Mouse (Mus musculus) left cerebral cortex, adult 18-20 months (tissue): ENCODE data around the gene Map3k3. TPM values are rescaled to one million over a fixed set of nuclear protein-coding genes. Genes with fewer than 3 reads are reported as not detected.

Experiments used
- DNase-seq, 2 experiments: peaks; one replicate each; pipeline ENCODE4 v3.0.0; 2021 to 2022; ENCODE audit warnings: low spot score in 2 of 2, mixed read lengths in 1 of 2
- total RNA-seq, 2 experiments: library from RNA; stranded (reverse); gene quantifications; 2 replicates each; pipeline ENCODE4 v1.2.3; 2021

Gene Map3k3
- total RNA-seq, 2 experiments from 2014 or later: 30.7 to 31.0 TPM

GRCm38 (mm10) chr11:106158081-106158929 lies 73.9 kb downstream of the Map3k3 start:
- peak in 1 of 2 experiments; percentile 35 for DNase-seq

GRCm38 (mm10) chr11:106158930-106159215 lies 74.5 kb downstream of the Map3k3 start:
- no peak for DNase-seq

GRCm38 (mm10) chr11:106159216-106159920 lies 75.0 kb downstream of the Map3k3 start:
- DNase-seq: peak in 1 of 2 experiments; percentile 39

- DNase-seq: peak; percentile 77 to 88
These were observed 75.8 kb downstream of the Map3k3 start for GRCm38 (mm10) chr11:106159921-106160840.

- DNase-seq: peak; percentile 86 to 94
These were observed 76.7 kb downstream of the Map3k3 start, which contains the start of the genes Gm10840 and Limd2 for GRCm38 (mm10) chr11:106160841-106161721. TSS of gene Gm10840 (plus strand) at chr11:106160850. TSS of gene Limd2 (minus strand) at chr11:106160860.

GRCm38 (mm10) chr11:106162237-106162636 lies 77.8 kb downstream of the Map3k3 start:
- no peak for DNase-seq

GRCm38 (mm10) chr11:106163546-106163945 lies 79.1 kb downstream of the Map3k3 start:
- DNase-seq: no peak

- DNase-seq: no peak
These were observed 80.3 kb downstream of the Map3k3 start for GRCm38 (mm10) chr11:106164601-106165180.

- no peak for DNase-seq
These were observed 83.0 kb downstream of the Map3k3 start for GRCm38 (mm10) chr11:106167435-106167834.

GRCm38 (mm10) chr11:106170807-106171206 lies 86.4 kb downstream of the Map3k3 start:
- no peak for DNase-seq

GRCm38 (mm10) chr11:106173228-106173627 lies 88.8 kb downstream of the Map3k3 start:
- no peak for DNase-seq

- DNase-seq: no peak
These were observed 90.0 kb downstream of the Map3k3 start for GRCm38 (mm10) chr11:106174372-106174771.

- no peak for DNase-seq
These were observed 90.7 kb downstream of the Map3k3 start for GRCm38 (mm10) chr11:106175081-106175480.

GRCm38 (mm10) chr11:106176372-106176771 lies 92.0 kb downstream of the Map3k3 start:
- DNase-seq: no peak

GRCm38 (mm10) chr11:106178036-106178782 lies 93.8 kb downstream of the Map3k3 start:
- DNase-seq: no peak

- peak; percentile 38 to 42 for DNase-seq
These were observed 95.5 kb downstream of the Map3k3 start for GRCm38 (mm10) chr11:106179711-106180448.

GRCm38 (mm10) chr11:106180449-106180801 lies 96.0 kb downstream of the Map3k3 start:
- no peak for DNase-seq

GRCm38 (mm10) chr11:106187326-106187725 lies 102.9 kb downstream of the Map3k3 start:
- DNase-seq: no peak
